Mouse (Mus musculus) lung, embryonic 14.5 days (tissue): ENCODE measurements around the gene Cdip1. TPM values are rescaled to one million over a fixed set of nuclear protein-coding genes. Genes with fewer than 3 reads are reported as not detected.
A peak's percentile ranks its signal among the peaks of the same experiment; 100 is the strongest.

Experiments used
- ATAC-seq: fragments of 200-750 bp; cut with Nextera tagmentation; 2 replicates; pipeline ENCODE4 v1.8.0; 2017; ENCODE audit warnings: mild to moderate bottlenecking, moderate TSS enrichment, moderate library complexity; ENCODE audit not compliant: insufficient read depth
- DNase-seq: peaks from one replicate; pipeline ENCODE4 v3.0.0-alpha.2; 2015
- H3K27ac ChIP-seq: fragments of 300-500 bp; sonication (generic); 2 replicates; pipeline ENCODE4 v1.5.1; 2014; ENCODE audit warnings: low read depth, mild to moderate bottlenecking, moderate library complexity
- H3K27me3 ChIP-seq: fragments of 300-500 bp; sonication (generic); 2 replicates; pipeline ENCODE4 v1.6.1; 2014; ENCODE audit warnings: low read length, control low read depth; ENCODE audit not compliant: insufficient read depth
- H3K36me3 ChIP-seq: fragments of 300-500 bp; sonication (generic); 2 replicates; pipeline ENCODE4 v1.6.1; 2014; ENCODE audit warnings: control low read depth; ENCODE audit not compliant: insufficient read depth
- H3K4me1 ChIP-seq: fragments of 300-500 bp; sonication (generic); 2 replicates; pipeline ENCODE4 v1.6.1; 2014; ENCODE audit warnings: antibody characterized with exemption, control low read depth; ENCODE audit not compliant: insufficient read depth
- H3K4me2 ChIP-seq: fragments of 300-500 bp; sonication (generic); 2 replicates; pipeline ENCODE4 v1.6.1; 2014; ENCODE audit warnings: mild to moderate bottlenecking
- H3K4me3 ChIP-seq: fragments of 300-500 bp; sonication (generic); 2 replicates; pipeline ENCODE4 v1.5.1; 2014; ENCODE audit warnings: low read depth, low read length
- H3K9ac ChIP-seq: fragments of 300-500 bp; sonication (generic); 2 replicates; pipeline ENCODE4 v1.6.1; 2014
- H3K9me3 ChIP-seq: fragments of 300-500 bp; sonication (generic); 2 replicates; pipeline ENCODE4 v1.6.1; 2016; ENCODE audit warnings: low read depth, low read length, control low read depth
- CTCF ChIP-seq: IDR thresholded peaks from 2 replicates; pipeline ENCODE4 v1.5.1; 2016; ENCODE audit warnings: antibody characterized with exemption, low read depth
- WGBS: fragments of 180-500 bp; shearing (Covaris S2); extraction: QIAGEN DNeasy Blood & Tissue Kit; methylation state at CpG from one replicate; pipeline ENCODE4 v1.1.7; 2014; 5-methylcytosine and 5-hydroxymethylcytosine counted together
- polyA plus RNA-seq: library from polyadenylated mRNA; unstranded; fragments of >200 nt; fragmentation: Nextera tagmentation; extraction: Ambion mirVana; gene quantifications from 2 replicates; pipeline ENCODE4 v1.2.1, GENCODE M21; 2014

The Cdip1 gene
- polyA plus RNA-seq, 1 experiment from 2014 or later = 89.9 TPM

DNA sequence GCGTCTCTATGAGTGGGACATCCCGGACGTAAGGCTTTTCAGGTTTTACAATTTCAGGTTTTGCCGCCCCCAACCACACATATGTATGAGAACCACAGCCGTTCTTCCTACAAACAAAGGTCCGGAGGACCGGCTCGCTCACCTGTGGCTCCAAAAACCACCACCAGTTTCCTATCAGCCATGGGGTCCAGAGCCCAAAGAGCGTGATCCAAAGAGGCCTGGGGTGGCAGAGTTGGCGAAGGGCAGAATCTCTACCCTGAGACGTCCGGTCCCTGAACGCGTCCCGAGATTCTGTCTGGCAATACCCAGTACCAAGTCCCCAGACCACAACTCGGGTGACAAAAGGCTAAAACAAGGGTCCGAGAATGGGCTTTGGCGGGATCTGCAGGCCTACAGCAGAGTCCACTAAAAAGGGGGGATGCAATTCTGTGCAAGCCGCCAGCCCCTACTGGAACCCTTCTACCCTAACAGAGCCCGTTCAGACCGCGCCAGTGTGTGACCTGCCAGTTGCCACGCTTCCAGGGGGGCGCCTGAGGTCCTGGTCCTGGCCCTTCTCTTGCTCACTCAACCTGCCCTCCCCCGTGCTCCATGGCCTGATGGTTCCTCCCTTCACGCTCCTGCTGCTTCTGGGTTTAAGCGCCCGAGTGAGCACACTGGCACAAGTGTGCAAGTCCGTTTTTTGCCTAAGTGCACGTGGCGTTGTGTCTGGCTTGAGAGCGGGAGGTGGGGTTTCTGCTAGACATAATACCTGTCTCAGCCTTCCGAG lies 71.2 kb downstream of the Cdip1 start, which contains the start of gene Nmral1:
Gene Nmral1, minus strand, starts transcription at position 604 of the 766 bp plus-strand sequence.
- 13% methylated on average over 33 of the region's 33 CpGs for WGBS
- peak; percentile 92 for ATAC-seq
- H3K4me3 ChIP-seq = peak within 1 kb of the TSS; percentile 62

DNA sequence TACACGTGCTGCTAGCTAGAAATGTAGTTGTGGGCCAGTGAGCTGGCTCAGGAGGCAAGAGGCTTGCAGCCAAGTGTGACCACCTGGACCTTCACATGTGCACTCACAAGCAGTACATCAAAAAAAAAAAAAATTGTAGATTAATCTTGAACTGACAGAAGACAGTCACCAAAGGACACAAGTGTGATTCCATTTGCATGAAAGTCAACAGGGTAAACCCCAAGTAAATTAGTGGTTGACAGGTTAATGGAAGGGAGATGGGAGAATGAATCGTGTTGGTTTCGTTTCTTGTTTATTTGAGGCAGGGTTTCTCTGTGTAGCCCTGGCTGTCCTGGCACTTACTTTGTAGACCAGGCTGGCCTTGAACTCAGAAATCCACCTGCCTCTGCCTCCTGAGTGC lies 72.2 kb downstream of the Cdip1 start:
- Histone ChIP-seq H3K27me3 (no peaks in the 10 kb centered on the region), H3K36me3 (peaks cover 37% of the 10 kb centered on the region), H3K4me3 (peak overlapping the region; percentile 62), H3K4me1 (no peaks in the 10 kb centered on the region), H3K4me2 (peak overlapping the region; percentile 66), H3K9me3 (no peaks in the 10 kb centered on the region), H3K27ac (no peak overlapping the region), H3K9ac (peak overlapping the region; percentile 75; the same call in 1 of the 2 replicates)
- WGBS = 50% methylated on average over 3 of the region's 3 CpGs
- ATAC-seq (no peak), DNase-seq (no peak)
- TF ChIP-seq CTCF = no peak

More for the DNA sequence above, 71.2 kb downstream of the Cdip1 start, which contains the start of gene Nmral1:
- no peak for TF ChIP-seq CTCF
- peak within 1 kb of the TSS; percentile 76; the same call in 1 of the 2 replicates for H3K27ac ChIP-seq
- H3K4me2 ChIP-seq = peak within 1 kb of the TSS; percentile 66
- no peaks in the 10 kb centered on the region for H3K9me3 ChIP-seq
- H3K27me3 ChIP-seq = no peaks in the 10 kb centered on the region
- H3K4me1 ChIP-seq = no peaks in the 10 kb centered on the region
- peaks cover 27% of the 10 kb centered on the region for H3K36me3 ChIP-seq
- peak within 1 kb of the TSS; percentile 75 for H3K9ac ChIP-seq
- DNase-seq = peak; percentile 84

DNA sequence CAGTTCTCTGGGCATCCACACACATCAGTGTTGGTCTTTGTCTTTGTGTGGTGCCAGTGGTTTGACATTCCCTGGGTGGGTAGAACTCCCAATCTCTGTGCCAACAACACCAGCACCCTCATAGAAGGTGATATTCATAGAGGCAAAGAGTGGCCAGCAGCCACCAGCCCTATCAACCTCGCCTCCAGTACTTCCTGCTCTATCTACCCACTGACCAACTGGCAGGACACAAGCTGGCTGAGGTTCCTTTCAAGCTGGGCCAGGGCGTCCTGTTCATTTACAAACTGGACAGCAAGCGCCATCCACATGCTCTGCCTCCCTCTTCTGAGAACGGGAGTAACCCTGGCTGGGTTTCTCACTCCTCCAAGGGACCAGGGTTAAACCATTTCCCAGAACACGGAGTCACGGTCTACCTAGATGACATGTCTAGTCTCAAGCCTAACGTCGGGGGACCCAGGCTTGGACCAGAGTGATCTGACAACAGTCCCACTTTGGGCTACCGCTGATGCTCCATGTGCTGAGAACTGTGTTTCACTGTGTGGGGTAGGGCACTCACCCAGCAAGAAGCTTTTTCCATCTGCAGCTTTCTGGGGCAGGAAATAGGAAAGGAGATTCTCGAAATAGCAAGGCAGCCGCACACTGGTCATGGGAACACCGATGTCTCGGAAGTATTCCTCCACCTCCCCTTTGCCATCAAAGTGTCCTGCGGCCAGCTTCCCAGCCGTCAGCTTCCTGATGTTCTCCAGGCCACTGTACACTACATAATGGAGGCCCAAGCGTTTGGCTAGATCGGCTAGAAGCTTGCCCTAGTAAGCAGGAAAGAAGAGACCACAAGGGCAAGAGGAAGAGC lies 76.0 kb downstream of the Cdip1 start:
- Histone ChIP-seq H3K27ac (no peak overlapping the region), H3K27me3 (no peaks in the 10 kb centered on the region), H3K36me3 (peaks cover 59% of the 10 kb centered on the region), H3K4me1 (no peaks in the 10 kb centered on the region), H3K9me3 (no peaks in the 10 kb centered on the region), H3K4me2 (no peak overlapping the region), H3K4me3 (no peak overlapping the region), H3K9ac (no peak overlapping the region)
- TF ChIP-seq CTCF = no peak
- DNase-seq (no peak), ATAC-seq (no peak)
- WGBS = 86% methylated on average over 17 of the region's 17 CpGs

DNA sequence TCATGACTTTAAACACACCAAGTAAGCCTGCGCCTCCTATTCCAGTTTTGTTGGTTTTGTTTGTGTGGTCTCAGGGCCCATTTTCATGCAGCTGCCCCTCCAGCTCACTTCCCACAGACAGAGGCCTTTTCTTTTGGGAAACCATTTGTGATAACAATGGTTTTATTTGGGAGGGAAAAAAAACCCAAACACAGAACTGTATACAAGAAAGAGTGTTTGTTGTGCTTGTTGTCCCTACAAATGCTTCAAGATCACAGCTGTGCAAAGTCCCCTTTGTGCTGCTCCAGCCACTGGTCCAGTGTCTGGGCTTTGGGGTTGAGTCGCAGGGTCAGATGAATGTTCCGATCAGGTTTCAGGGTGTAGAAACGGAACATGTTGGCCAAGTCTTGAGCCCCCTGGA lies 78.9 kb downstream of the Cdip1 start:
- Histone ChIP-seq H3K4me1 (no peaks in the 10 kb centered on the region), H3K4me3 (no peak overlapping the region), H3K4me2 (no peak overlapping the region), H3K9ac (no peak overlapping the region), H3K9me3 (no peaks in the 10 kb centered on the region), H3K27ac (no peak overlapping the region), H3K36me3 (peaks cover 79% of the 10 kb centered on the region), H3K27me3 (no peaks in the 10 kb centered on the region)
- no peak for TF ChIP-seq CTCF
- no peak for ATAC-seq
- WGBS = 90% methylated on average over 4 of the region's 4 CpGs
- DNase-seq = no peak

DNA sequence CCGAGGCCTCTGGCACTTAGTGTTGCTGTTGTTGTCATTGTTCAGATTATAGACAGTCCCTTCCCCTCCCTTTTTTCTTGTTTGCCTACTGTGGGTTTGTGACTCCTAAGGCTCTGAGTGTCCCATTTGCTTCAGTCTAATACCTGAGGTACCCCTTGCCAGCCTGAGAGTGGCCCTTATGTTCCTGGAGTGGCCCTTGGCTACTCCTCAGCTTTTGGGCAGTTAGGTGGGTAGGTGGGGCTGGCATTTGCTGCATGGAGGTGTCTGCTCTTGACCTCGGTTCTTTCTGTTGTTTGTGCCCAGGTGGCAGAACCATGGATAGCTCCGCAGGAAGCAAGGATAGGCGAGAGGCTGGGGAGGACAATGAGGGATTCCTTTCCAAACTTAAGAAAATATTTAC lies 84.6 kb downstream of the Cdip1 start:
- Histone ChIP-seq H3K27ac (no peak overlapping the region), H3K9ac (no peak overlapping the region)
- WGBS = 51% methylated on average over 4 of the region's 4 CpGs

DNA sequence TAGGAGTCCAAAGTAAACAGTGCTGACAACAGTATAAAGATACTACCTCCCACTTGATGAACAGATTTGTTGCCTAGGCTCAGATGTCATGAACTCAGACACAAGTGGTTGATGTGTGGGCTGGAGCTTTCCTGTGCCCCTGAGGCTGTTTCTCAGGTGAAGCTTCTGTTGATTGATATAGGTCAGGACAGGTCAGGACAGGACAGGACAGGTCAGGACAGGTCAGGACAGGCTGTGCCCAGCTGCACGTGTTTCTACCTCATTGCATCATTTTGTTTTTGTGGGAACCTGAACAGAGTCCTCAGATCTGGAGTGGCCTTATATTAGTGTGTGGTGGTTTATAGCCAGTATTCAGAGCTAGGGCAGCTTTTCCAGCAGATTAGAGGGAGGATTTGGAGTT lies 87.4 kb downstream of the Cdip1 start:
- 38% methylated on average over 1 of the region's 1 CpGs for WGBS
- DNase-seq (no peak), ATAC-seq (no peak)
- Histone ChIP-seq H3K4me2 (no peak overlapping the region), H3K9me3 (no peaks in the 10 kb centered on the region), H3K36me3 (peaks cover 92% of the 10 kb centered on the region), H3K4me3 (no peak overlapping the region), H3K9ac (no peak overlapping the region), H3K27me3 (no peaks in the 10 kb centered on the region), H3K4me1 (no peaks in the 10 kb centered on the region), H3K27ac (no peak overlapping the region)
- no peak for TF ChIP-seq CTCF

More for the DNA sequence above, 84.6 kb downstream of the Cdip1 start:
- no peak for TF ChIP-seq CTCF
- Histone ChIP-seq H3K4me3 (no peak overlapping the region), H3K27me3 (no peaks in the 10 kb centered on the region), H3K9me3 (no peaks in the 10 kb centered on the region), H3K36me3 (peaks cover 78% of the 10 kb centered on the region), H3K4me2 (no peak overlapping the region), H3K4me1 (no peaks in the 10 kb centered on the region)
- DNase-seq (no peak), ATAC-seq (no peak)

DNA sequence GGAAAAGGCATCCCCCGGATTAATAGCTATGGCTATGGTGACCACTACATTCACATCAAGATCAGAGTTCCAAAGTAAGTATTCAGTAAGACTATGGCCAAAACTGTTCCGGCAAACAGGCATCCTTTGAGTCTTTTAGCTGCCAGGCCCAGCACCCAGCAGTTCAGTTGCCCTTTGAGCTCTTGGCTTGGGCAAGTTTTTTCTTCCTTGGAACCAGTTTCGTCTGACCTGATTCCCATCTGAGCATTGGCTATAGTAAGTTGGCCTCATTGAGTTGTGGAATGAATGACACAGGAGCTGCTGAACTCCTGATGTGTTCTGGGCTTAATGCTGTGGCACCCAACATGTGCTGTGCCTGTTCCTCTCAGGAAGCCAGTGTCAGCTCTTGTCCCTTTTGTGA lies 88.9 kb downstream of the Cdip1 start:
- no peak for TF ChIP-seq CTCF
- Histone ChIP-seq H3K36me3 (peaks cover 92% of the 10 kb centered on the region), H3K4me1 (no peaks in the 10 kb centered on the region), H3K27ac (no peak overlapping the region), H3K4me2 (no peak overlapping the region), H3K9me3 (no peaks in the 10 kb centered on the region), H3K27me3 (no peaks in the 10 kb centered on the region), H3K9ac (no peak overlapping the region), H3K4me3 (no peak overlapping the region)
- 94% methylated on average over 3 of the region's 3 CpGs for WGBS
- ATAC-seq = no peak
- DNase-seq = no peak

Other genes with a start within 250 kb of the Cdip1 start
- 18.4 and 20.7 TPM in 2 replicates for gene Srl, start 248.5 kb downstream of the Cdip1 start, polyA plus RNA-seq
- 23.0 and 24.1 TPM in 2 replicates for gene Tfap4, start 230.4 kb downstream of the Cdip1 start, polyA plus RNA-seq
- 24.4 and 29.2 TPM in 2 replicates for gene Glis2, start 195.6 kb downstream of the Cdip1 start, polyA plus RNA-seq
- 81.9 and 86.3 TPM in 2 replicates for gene Pam16, start 165.3 kb downstream of the Cdip1 start, polyA plus RNA-seq
- 23.1 and 23.5 TPM in 2 replicates for gene Vasn, start 150.4 kb downstream of the Cdip1 start, polyA plus RNA-seq
- gene Dnaja3, start 150.3 kb downstream of the Cdip1 start, polyA plus RNA-seq = 58.7 and 59.3 TPM in 2 replicates
- gene Coro7, start 110.5 kb downstream of the Cdip1 start, polyA plus RNA-seq = 13.1 and 15.1 TPM in 2 replicates
- 93.7 and 102 TPM in 2 replicates for gene Nmral1, start 70.9 kb downstream of the Cdip1 start, polyA plus RNA-seq
- gene Hmox2, start 63.9 kb downstream of the Cdip1 start, polyA plus RNA-seq = 104 and 109 TPM in 2 replicates
- 1.0 and 1.1 TPM in 2 replicates for gene 4930562C15Rik, start 45.1 kb upstream of the Cdip1 start, polyA plus RNA-seq
- gene Ubald1, start 90.0 kb upstream of the Cdip1 start, polyA plus RNA-seq = 38.7 and 39.3 TPM in 2 replicates
- 88.0 and 88.8 TPM in 2 replicates for gene Mgrn1, start 96.0 kb upstream of the Cdip1 start, polyA plus RNA-seq
- 145 and 154 TPM in 2 replicates for gene Nudt16l1, start 148.5 kb upstream of the Cdip1 start, polyA plus RNA-seq
- 49.3 and 53.1 TPM in 2 replicates for gene Anks3, start 173.9 kb upstream of the Cdip1 start, polyA plus RNA-seq
- 0.14 and 0.20 TPM in 2 replicates for gene Sept12, start 207.6 kb upstream of the Cdip1 start, polyA plus RNA-seq
- gene Smim22, start 217.0 kb upstream of the Cdip1 start, polyA plus RNA-seq = 13.5 and 15.8 TPM in 2 replicates
- gene Rogdi, start 223.3 kb upstream of the Cdip1 start, polyA plus RNA-seq = 53.5 and 59.9 TPM in 2 replicates